Mouse (Mus musculus): ENCODE measurements at regions not wholly inside any gene's neighbourhood (a gene's known extent, or its start where the extent isn't known, plus 50 kb on each side); places are given as distances from the start of the nearest gene placed in this dataset.

- Histone ChIP-seq H3K4me2 (ENCODE audit: low read depth, low read length) (no peak overlapping the region), H3K4me3 (ENCODE audit: low read depth, low read length) (no peak overlapping the region), H3K4me1 (ENCODE audit: control insufficient read depth, insufficient read depth, low read length) (no peaks in the 10 kb centered on the region), H3K36me3 (ENCODE audit: control insufficient read depth, insufficient read depth, low read length) (no peaks in the 10 kb centered on the region), H3K9me3 (ENCODE audit: control insufficient read depth, low read length) (no peaks in the 10 kb centered on the region), H3K27ac (replicated peaks; ENCODE audit: low read depth, low read length) (no peak overlapping the region), H3K9ac (ENCODE audit: low read depth, low read length) (no peak overlapping the region), H3K27me3 (replicated peaks; ENCODE audit: control insufficient read depth, insufficient read depth, low read length) (no peaks in the 10 kb centered on the region)
- WGBS = 36% methylated on average over 9 of the region's 9 CpGs
- ATAC-seq (ENCODE audit: low read depth) (no peak), DNase-seq (ENCODE audit: low spot score) (peak; percentile 41)
These were observed 114.2 kb downstream of the Fam114a2 start for GRCm38 (mm10) chr11:57404172-57404571.

- DNase-seq (ENCODE audit: low spot score) (no peak), ATAC-seq (ENCODE audit: low read depth) (no peak)
- Histone ChIP-seq H3K9me3 (ENCODE audit: control insufficient read depth, low read length) (no peaks in the 10 kb centered on the region), H3K27ac (replicated peaks; ENCODE audit: low read depth, low read length) (no peak overlapping the region), H3K27me3 (replicated peaks; ENCODE audit: control insufficient read depth, insufficient read depth, low read length) (no peaks in the 10 kb centered on the region), H3K4me3 (ENCODE audit: low read depth, low read length) (no peak overlapping the region), H3K4me2 (ENCODE audit: low read depth, low read length) (no peak overlapping the region), H3K4me1 (ENCODE audit: control insufficient read depth, insufficient read depth, low read length) (no peaks in the 10 kb centered on the region), H3K9ac (ENCODE audit: low read depth, low read length) (no peak overlapping the region), H3K36me3 (ENCODE audit: control insufficient read depth, insufficient read depth, low read length) (no peaks in the 10 kb centered on the region)
- WGBS = 64% methylated on average over 2 of the region's 2 CpGs
These were observed 116.8 kb downstream of the Fam114a2 start for GRCm38 (mm10) chr11:57401610-57402009.

GRCm38 (mm10) chr11:57399366-57399765, 119.1 kb downstream of the Fam114a2 start:
- no peaks in the 10 kb centered on the region for H3K27me3 ChIP-seq (replicated peaks; ENCODE audit: control insufficient read depth, insufficient read depth, low read length)
- peak; percentile 8 for DNase-seq (ENCODE audit: low spot score)

GRCm38 (mm10) chr11:57396429-57396828, 122.0 kb downstream of the Fam114a2 start:
- Histone ChIP-seq H3K4me3 (ENCODE audit: low read depth, low read length) (no peak overlapping the region), H3K27me3 (replicated peaks; ENCODE audit: control insufficient read depth, insufficient read depth, low read length) (no peaks in the 10 kb centered on the region), H3K9ac (ENCODE audit: low read depth, low read length) (no peak overlapping the region), H3K9me3 (ENCODE audit: control insufficient read depth, low read length) (no peaks in the 10 kb centered on the region), H3K4me1 (ENCODE audit: control insufficient read depth, insufficient read depth, low read length) (no peaks in the 10 kb centered on the region), H3K4me2 (ENCODE audit: low read depth, low read length) (no peak overlapping the region), H3K27ac (replicated peaks; ENCODE audit: low read depth, low read length) (no peak overlapping the region), H3K36me3 (ENCODE audit: control insufficient read depth, insufficient read depth, low read length) (no peaks in the 10 kb centered on the region)
- ATAC-seq (ENCODE audit: low read depth) (no peak), DNase-seq (ENCODE audit: low spot score) (no peak)
- WGBS = 50% methylated on average over 3 of the region's 3 CpGs

More at GRCm38 (mm10) chr11:57399366-57399765, 119.1 kb downstream of the Fam114a2 start:
- Histone ChIP-seq H3K4me2 (ENCODE audit: low read depth, low read length) (no peak overlapping the region), H3K9me3 (ENCODE audit: control insufficient read depth, low read length) (no peaks in the 10 kb centered on the region), H3K27ac (replicated peaks; ENCODE audit: low read depth, low read length) (no peak overlapping the region), H3K4me3 (ENCODE audit: low read depth, low read length) (no peak overlapping the region), H3K4me1 (ENCODE audit: control insufficient read depth, insufficient read depth, low read length) (no peaks in the 10 kb centered on the region), H3K9ac (ENCODE audit: low read depth, low read length) (no peak overlapping the region), H3K36me3 (ENCODE audit: control insufficient read depth, insufficient read depth, low read length) (no peaks in the 10 kb centered on the region)
- 88% methylated on average over 1 of the region's 1 CpGs for WGBS
- no peak for ATAC-seq (ENCODE audit: low read depth)

GRCm38 (mm10) chr11:57390826-57391225, 127.6 kb downstream of the Fam114a2 start:
- DNase-seq (ENCODE audit: low spot score) (no peak), ATAC-seq (ENCODE audit: low read depth) (no peak)
- 70% methylated on average over 4 of the region's 4 CpGs for WGBS

More at GRCm38 (mm10) chr11:57390826-57391225, 127.6 kb downstream of the Fam114a2 start:
- Histone ChIP-seq H3K4me2 (ENCODE audit: low read depth, low read length) (no peak overlapping the region), H3K4me3 (ENCODE audit: low read depth, low read length) (no peak overlapping the region), H3K9ac (ENCODE audit: low read depth, low read length) (no peak overlapping the region), H3K36me3 (ENCODE audit: control insufficient read depth, insufficient read depth, low read length) (no peaks in the 10 kb centered on the region), H3K4me1 (ENCODE audit: control insufficient read depth, insufficient read depth, low read length) (no peaks in the 10 kb centered on the region), H3K9me3 (ENCODE audit: control insufficient read depth, low read length) (no peaks in the 10 kb centered on the region), H3K27me3 (replicated peaks; ENCODE audit: control insufficient read depth, insufficient read depth, low read length) (no peaks in the 10 kb centered on the region), H3K27ac (replicated peaks; ENCODE audit: low read depth, low read length) (no peak overlapping the region)

All from embryonic facial prominence, embryonic 14.5 days (tissue).